Mouse (Mus musculus): ENCODE results near the gene Cdk2ap2.
"Not testable (repeated sequence)": the region's sequence is repeated elsewhere in the genome, so short reads cannot be mapped to it uniquely, and the experiment has no call there.

Gene Cdk2ap2

GRCm38 (mm10) chr19:4118350-4118749 lies 21.4 kb downstream of the Cdk2ap2 start:
- DNase-seq = no peak

DNA sequence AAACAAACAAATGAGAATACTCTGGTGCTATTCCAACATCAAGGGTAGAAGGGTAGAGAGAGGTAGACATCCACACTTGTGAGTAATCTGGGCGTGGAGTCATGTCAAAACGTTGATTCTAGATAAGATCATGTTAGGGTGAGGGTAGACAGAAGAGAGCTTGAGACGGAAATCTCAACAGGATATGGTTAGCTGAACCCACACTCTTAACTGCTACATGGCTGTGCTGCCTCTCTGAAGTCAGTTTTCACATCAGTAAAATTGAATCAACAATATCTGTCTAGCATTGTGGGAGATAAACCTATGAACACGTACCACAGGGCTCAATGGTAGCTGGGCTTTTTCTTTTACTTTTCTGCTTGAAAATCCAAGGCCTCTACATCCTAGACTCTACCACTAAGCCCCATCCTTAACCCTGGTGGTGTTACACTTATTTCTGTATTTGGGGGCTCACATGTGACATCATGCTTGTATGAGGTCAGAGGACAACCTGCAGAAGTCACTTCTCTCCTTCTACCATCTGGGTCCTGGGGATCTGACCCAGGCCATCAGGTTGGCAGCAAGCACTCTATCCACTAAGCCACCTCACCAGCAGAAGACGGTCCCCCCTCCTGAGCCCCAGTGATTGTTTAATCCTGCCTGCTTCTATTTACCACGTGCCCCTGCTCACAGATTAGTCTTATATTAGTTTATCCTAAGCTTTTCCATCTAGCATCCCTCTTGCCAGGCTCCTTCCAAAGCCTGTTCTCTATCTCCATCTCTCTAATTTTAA lies 22.9 kb downstream of the Cdk2ap2 start:
- no peak for DNase-seq

GRCm38 (mm10) chr19:4120496-4120895 lies 23.5 kb downstream of the Cdk2ap2 start:
- DNase-seq = no peak

- DNase-seq = peak; percentile 98
Measured at GRCm38 (mm10) chr19:4121097-4121805, 24.3 kb downstream of the Cdk2ap2 start.

GRCm38 (mm10) chr19:4121896-4122295 lies 24.9 kb downstream of the Cdk2ap2 start:
- DNase-seq = not testable (repeated sequence)

DNA sequence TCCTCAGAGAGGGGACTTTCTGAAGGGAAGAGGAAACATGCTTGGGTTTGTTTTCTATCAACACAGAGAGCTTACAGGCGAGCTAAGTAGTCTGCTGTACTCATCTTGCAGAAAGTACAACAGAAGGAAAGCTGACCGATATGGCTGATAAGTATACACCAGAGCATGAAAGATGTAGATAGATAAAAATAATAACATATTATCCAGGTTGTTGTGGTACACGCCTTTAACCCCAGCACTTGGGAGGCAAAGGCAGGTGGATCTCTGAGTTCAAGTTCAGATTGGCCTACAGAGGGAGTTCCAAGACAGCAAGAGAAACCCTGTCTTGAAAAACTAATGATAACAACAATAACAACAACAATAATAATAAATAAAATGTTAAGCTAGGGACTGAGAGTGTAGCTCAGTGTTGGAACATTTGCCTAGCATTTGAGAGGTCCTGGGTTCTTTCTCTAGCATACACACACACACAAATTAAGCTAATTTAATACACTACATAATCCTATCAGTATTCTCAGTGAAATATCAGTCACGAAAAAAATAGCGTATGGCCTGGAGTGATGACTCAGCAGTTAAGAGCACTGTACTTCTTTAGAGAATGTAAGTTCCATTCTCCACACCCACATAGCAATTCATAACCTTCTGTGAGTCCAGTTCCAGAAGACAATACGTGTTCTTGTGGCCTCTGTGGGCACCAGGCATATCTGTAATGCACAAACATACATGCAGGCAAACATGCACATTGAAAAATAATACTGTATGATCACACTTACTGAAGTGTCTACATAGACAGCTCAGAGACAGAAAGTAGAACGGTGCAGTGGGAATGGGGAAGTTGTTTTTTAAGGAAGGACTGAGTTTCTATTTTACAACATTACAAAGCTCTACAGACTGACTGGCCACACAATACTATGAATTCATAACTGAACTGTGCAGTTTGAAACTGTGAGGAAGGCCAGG lies 25.7 kb downstream of the Cdk2ap2 start:
- no peak for DNase-seq

GRCm38 (mm10) chr19:4124432-4124831 lies 27.4 kb downstream of the Cdk2ap2 start:
- no peak for DNase-seq

GRCm38 (mm10) chr19:4125268-4125667 lies 28.3 kb downstream of the Cdk2ap2 start:
- not testable (repeated sequence) for DNase-seq

DNA sequence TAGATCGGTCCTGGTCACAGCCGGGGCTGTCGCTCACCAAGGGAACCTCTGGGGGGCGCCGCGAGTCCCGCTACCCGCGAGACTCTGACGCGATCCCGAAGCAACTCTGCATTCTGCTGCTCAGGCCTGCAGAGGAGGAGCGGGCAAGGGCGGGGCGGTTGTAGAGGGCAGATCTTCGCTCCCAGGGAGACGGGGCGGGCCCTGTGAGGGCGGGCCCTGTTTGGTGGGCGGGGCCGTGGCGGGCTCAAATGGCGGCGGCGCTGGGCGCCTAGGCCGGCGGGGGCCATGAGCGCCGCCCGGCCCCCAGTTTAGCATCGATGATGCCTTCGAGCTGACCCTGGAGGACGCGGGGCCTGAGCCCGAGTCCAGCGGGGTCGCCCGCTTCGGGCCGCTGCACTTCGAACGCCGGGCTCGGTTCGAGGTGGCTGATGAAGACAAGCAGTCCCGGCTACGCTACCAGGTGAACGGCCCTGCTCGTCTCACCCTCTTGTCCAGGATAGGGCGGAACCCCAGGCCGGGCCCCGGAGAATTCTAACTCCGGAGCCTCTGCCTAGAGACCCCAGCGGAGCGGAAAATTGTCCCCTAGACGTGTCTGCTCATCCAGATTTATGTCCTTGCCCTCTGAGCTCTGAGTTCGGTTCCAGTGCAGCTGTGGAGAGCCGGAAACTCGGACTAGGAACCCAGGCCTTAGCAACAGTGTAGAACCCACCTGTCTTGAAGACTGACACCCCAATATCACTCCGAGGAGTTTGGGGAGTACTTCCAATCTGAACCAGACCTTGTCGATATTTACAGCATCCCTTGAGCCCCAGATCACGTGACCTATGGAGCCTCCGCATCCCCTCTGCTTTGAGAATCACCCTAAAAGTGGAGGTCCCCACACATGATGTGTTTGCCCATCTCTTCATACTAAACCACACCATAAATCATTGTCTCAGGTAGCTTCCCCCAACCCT lies 29.0 kb downstream of the Cdk2ap2 start, which contains the start of gene Aip:
TSS of gene Aip (minus strand) at position 118 of the 956 bp plus-strand sequence.
- peak; percentile 97 for DNase-seq

DNA sequence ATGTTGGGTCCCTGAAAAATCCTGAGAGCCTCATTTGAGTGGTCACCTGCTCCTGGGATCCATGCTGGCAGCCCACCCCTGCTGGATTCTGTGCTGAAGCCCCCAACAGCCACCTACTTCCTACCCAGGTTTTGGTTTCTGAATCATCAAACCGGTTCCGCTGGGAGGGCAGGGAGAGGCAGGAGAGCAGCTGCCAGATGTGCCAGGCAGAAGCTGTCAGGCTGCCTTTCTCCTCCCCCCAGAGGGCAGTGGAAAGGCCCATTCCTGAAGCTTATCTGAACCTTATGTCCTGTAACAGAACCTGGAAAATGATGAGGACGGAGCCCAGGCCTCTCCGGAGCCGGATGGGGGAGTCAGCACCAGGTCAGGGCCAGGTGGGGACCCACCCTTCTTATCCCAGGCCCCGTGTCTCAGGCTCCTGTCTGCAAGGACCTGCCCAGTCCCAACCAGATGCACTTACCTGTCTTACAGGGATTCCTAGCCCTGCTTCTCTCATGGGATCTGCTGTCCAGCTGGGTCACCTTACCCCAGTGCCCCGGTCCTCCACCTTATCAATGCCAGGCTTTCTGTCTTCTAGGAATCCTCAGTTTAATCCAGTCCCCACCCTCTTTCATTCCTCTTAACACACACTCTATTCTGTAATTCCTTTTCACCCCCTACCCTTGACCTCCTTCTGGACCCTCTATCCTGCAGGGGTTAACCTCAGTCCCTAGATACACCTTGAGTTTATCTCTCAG lies 29.9 kb downstream of the Cdk2ap2 start:
- no peak for DNase-seq

- DNase-seq = no peak
Measured at GRCm38 (mm10) chr19:4129462-4129861, 32.5 kb downstream of the Cdk2ap2 start.

- no peak for DNase-seq
Measured at GRCm38 (mm10) chr19:4130106-4130505, 33.1 kb downstream of the Cdk2ap2 start.

GRCm38 (mm10) chr19:4131075-4131474 lies 34.1 kb downstream of the Cdk2ap2 start:
- no peak for DNase-seq

- DNase-seq = no peak
Measured at GRCm38 (mm10) chr19:4131768-4132167, 34.8 kb downstream of the Cdk2ap2 start.

DNA sequence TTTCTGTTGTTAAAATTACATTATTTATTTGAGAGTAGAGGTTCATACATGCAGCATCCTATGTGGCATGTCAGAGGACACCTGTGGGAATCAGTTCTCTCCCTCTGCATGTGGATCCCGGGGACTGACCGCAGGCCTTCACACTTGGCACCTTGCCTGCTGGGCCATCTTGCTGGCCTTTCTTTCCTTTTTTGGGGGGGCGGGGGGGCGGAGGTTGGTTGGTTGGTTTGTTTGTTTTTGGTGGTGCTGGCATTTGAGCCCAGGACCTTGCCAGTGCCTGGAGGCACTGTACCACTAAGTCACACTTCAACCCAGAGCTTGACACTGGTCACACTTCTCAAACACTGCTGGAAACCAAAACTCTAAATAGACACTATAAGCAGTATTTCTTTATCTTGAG lies 37.4 kb downstream of the Cdk2ap2 start:
- no peak for DNase-seq

- DNase-seq = not testable (repeated sequence)
Measured at GRCm38 (mm10) chr19:4135229-4135962, 38.4 kb downstream of the Cdk2ap2 start.

- DNase-seq = not testable (repeated sequence)
Measured at GRCm38 (mm10) chr19:4135963-4136345, 39.0 kb downstream of the Cdk2ap2 start.

GRCm38 (mm10) chr19:4136463-4136862 lies 39.5 kb downstream of the Cdk2ap2 start:
- no peak for DNase-seq

DNA sequence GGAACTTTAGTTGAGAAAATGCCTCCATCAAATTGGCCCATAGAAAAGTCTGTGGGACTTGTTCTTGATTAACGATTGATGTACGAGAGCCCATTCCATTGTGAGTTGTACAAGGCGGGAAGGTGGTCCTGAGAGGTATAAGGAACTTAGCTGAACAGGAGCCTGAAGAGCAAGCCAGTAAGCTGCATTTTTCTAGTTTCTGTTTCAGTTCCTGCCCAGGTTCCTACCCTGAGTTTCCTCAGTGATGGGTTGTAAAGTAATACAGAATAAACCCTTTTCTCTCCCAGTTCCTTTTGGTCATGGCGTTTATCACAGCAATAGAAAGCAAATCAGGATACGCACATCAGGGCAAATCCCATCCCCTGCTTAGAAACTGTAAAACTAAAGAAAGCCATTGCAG lies 40.9 kb downstream of the Cdk2ap2 start:
- DNase-seq = no peak

DNA sequence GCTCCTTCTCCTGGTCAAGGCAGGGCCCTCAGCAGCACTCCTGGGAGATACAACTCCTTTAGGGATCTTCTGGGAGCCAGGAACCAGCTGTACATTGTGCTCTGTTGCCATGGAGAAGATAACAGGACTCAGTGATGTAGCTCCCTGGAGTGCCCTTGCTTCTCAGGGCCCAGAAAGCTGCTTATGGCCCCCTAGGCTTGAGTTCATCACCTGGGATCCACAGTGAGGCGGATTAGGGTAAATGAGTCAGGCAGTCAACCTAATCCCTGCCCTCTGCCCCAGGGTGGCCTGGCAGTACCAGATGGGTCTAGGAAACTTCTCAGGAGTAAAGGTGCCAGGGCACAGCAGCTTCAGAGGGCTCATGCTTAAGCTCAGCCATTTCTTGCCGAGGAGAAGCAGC lies 42.5 kb downstream of the Cdk2ap2 start, which contains the start of gene Gpr152:
TSS of gene Gpr152 (plus strand) at position 342 of the 400 bp plus-strand sequence.
- DNase-seq = no peak

Data from cerebellum, adult 8-10 months (tissue).